Mouse (Mus musculus): ENCODE results near the gene Fbxo39. TPM values are rescaled to one million over a fixed set of nuclear protein-coding genes. Genes with fewer than 3 reads are reported as not detected.

Gene Fbxo39
- polyA plus RNA-seq (2016; fragmentation: Nextera tagmentation; extraction: Ambion mirVana): not detected in 2 replicates

DNA sequence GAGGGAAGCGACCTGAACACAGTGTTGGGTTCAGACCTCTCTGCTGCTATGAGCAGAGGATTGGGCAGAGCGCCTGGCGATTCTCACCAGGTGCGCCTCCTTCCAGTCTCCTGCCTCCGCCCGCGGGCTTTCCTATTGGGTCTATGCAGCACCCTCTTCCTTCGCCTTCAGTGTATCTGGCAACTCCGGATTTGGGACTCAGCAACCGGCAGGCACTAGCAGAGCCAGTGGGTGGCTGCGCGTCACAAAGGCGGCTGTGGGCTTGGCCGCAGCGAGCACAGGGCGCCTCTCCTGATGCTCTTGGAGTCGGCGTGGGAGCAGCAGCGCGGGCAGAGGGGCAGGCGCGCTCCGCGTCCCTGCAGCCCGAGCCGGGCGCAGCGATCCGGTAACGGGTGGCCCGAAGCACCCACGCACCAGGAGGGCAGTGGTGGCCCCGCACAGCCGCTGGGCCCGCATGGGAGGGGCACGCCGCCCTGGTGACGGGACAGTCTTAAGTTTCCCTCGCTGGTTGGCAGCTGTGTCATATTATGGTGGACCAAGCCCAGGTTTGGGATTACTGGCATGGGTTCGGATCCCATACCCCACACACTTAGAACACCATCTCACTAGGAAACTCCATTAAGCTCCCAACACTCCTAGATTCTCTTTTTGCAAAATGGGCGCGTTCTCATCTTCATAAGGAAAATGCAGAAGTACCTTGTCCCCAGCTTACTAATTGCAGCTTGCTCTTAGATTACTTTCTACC lies at the start of gene Fbxo39:
Gene Fbxo39 (plus strand): TSS at position 294 of the 745 bp plus-strand sequence.
- H3K36me3 ChIP-seq: no peaks in the 10 kb centered on the region
- peak within 1 kb of the TSS; percentile 54 for H3K4me2 ChIP-seq
- H3K9ac ChIP-seq (replicated peaks): no peak within 1 kb of the TSS
- peaks cover 6% of the 10 kb centered on the region for H3K4me1 ChIP-seq (replicated peaks)
- 9% methylated on average over 42 of the region's 42 CpGs for WGBS
- peak within 1 kb of the TSS; percentile 31 for H3K4me3 ChIP-seq (replicated peaks)
- no peak within 1 kb of the TSS for H3K27ac ChIP-seq
- H3K9me3 ChIP-seq: no peaks in the 10 kb centered on the region
- ATAC-seq (ENCODE audit: insufficient number of reproducible peaks, insufficient read depth, low FRiP score, low TSS enrichment, low read depth): no peak
- peaks cover 43% of the 10 kb centered on the region for H3K27me3 ChIP-seq

DNA sequence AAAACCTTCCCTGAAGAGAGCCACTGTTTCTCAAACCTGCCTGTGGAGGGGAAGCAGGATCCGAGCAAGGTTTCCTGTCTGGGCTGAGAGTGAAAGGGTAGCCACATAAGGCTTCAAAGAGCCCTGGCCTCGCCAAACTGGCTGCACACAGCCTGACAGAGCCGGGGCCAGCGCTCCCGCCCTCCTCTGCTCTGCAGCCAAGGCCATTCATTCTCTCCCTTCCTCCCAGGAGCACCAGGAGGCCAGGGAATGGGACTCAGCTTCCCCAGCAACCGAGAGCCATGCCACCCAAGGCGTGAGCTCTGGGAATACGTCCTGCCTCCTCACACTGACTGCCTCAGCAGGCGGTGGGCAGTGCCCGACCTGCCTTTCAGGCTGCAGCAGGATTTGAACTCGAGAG lies 48.8 kb upstream of the Fbxo39 start:
- peak overlapping the region; percentile 68 for H3K4me2 ChIP-seq
- peak overlapping the region; percentile 42; the same call in 1 of the 2 replicates for H3K4me3 ChIP-seq (replicated peaks)
- WGBS: 5% methylated on average over 11 of the region's 11 CpGs

DNA sequence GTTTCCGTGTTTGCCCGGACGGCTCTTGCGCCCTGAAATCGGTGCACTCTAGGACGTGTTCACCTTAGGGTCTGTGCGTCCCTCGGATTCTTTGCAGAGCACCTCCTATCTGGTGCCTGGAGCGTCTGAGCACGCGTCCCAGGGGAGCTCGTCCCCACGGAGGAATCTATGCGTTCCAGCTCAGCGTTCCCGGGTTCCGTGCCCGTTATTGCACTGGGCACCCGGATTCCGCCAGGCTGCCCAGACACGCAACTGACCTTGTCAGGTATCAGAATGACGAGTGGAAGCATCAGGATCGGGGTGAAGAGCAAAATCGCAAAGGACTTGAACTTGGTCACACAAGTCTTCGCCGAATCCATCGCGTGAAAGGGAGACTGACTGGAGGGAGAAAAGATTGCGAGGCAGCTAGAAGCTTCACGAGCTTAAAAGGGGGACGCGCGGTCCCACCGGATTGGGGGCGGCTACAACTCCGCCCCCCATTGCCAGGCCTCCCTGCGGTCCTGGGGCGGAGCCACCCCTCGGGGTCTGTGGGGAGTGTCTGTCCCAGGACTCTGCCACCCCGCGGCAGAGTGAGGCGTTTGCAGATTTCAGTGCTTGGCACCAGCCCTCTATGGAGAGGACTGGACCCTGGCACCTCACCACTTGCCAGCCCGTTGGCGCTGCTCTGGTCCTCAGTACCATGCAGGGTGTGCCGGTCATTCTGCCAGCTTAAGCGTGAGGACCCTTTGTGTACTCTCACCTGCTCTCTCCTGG lies 47.9 kb upstream of the Fbxo39 start:
- Histone ChIP-seq H3K4me2 (peak overlapping the region; percentile 68), H3K27ac (no peak overlapping the region), H3K4me1 (replicated peaks) (peaks cover 13% of the 10 kb centered on the region), H3K27me3 (peaks cover 61% of the 10 kb centered on the region), H3K9me3 (no peaks in the 10 kb centered on the region), H3K9ac (replicated peaks) (peak overlapping the region; percentile 54), H3K36me3 (no peaks in the 10 kb centered on the region), H3K4me3 (replicated peaks) (peak overlapping the region; percentile 42)
- ATAC-seq (ENCODE audit: insufficient number of reproducible peaks, insufficient read depth, low FRiP score, low TSS enrichment, low read depth): peak; percentile 75
- 1% methylated on average over 46 of the region's 46 CpGs for WGBS

More for the DNA sequence above, 48.8 kb upstream of the Fbxo39 start:
- H3K9me3 ChIP-seq: no peaks in the 10 kb centered on the region
- H3K27me3 ChIP-seq: peaks cover 61% of the 10 kb centered on the region
- H3K36me3 ChIP-seq: no peaks in the 10 kb centered on the region
- no peak overlapping the region for H3K27ac ChIP-seq
- no peak overlapping the region for H3K9ac ChIP-seq (replicated peaks)
- no peak for ATAC-seq (ENCODE audit: insufficient number of reproducible peaks, insufficient read depth, low FRiP score, low TSS enrichment, low read depth)
- peaks cover 13% of the 10 kb centered on the region for H3K4me1 ChIP-seq (replicated peaks)

DNA sequence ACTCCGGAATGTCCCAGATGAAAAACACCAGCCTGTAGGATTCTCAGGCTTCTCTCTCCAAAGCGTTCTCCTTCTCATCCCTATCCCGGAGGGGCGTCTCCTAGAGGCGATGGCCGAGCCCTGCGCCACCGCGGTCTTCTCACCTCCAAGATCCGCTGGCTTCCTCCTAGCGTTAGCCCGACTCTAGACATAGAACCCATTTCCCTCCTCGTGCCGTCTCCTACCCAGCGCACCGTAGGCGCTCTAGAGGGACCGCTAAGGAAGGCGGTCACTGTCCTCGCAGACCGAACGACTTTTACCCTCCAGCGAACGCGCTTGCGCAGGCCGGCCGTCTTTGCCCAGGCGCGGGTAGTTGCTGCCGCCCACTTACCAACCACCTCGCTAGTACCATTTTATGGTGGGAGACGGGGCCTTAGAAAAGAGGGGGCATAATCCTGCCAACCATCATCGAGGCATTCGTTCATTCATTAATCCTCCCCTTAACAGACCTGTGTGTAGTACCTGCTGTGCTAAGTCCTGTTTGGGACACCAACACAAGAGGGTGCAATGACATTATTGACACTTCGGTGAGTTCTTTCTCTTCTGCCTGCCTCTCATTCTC lies 47.2 kb upstream of the Fbxo39 start, which contains the start of gene Slc13a5:
Gene Slc13a5 (minus strand): TSS at position 263 of the 601 bp plus-strand sequence.
- Histone ChIP-seq H3K9ac (replicated peaks) (peak within 1 kb of the TSS; percentile 54), H3K27me3 (peaks cover 61% of the 10 kb centered on the region)

DNA sequence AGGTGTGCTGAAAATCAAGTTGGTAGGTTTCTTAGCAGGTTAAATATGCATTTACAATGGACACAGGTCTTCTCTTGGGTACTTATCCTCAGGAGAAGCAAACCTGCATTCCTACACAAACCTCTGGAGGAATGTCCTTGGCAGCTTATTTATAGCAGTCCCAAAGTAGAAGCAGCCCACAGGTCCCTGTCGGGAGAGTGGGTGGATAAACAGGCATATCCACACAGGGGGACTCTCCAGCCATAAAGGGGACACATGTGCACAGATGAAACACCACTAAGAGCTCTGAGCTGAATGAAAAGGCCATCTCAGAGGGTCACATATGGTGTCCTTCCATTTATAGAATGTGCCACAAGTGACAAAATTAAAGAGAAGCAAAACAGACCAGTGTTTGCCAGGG lies 42.5 kb upstream of the Fbxo39 start:
- Histone ChIP-seq H3K9ac (replicated peaks) (no peak overlapping the region), H3K4me1 (replicated peaks) (peaks cover 5% of the 10 kb centered on the region), H3K27ac (no peak overlapping the region), H3K36me3 (no peaks in the 10 kb centered on the region), H3K4me2 (no peak overlapping the region), H3K4me3 (replicated peaks) (no peak overlapping the region), H3K9me3 (no peaks in the 10 kb centered on the region), H3K27me3 (peaks cover 23% of the 10 kb centered on the region)
- ATAC-seq (ENCODE audit: insufficient number of reproducible peaks, insufficient read depth, low FRiP score, low TSS enrichment, low read depth): no peak
- 61% methylated on average over 1 of the region's 1 CpGs for WGBS

More for the DNA sequence above, 47.2 kb upstream of the Fbxo39 start, which contains the start of gene Slc13a5:
- H3K4me3 ChIP-seq (replicated peaks): peak within 1 kb of the TSS; percentile 42
- H3K4me1 ChIP-seq (replicated peaks): peaks cover 13% of the 10 kb centered on the region
- no peak within 1 kb of the TSS for H3K27ac ChIP-seq
- H3K9me3 ChIP-seq: no peaks in the 10 kb centered on the region
- ATAC-seq (ENCODE audit: insufficient number of reproducible peaks, insufficient read depth, low FRiP score, low TSS enrichment, low read depth): no peak
- no peaks in the 10 kb centered on the region for H3K36me3 ChIP-seq
- peak within 1 kb of the TSS; percentile 68 for H3K4me2 ChIP-seq
- 4% methylated on average over 36 of the region's 36 CpGs for WGBS

DNA sequence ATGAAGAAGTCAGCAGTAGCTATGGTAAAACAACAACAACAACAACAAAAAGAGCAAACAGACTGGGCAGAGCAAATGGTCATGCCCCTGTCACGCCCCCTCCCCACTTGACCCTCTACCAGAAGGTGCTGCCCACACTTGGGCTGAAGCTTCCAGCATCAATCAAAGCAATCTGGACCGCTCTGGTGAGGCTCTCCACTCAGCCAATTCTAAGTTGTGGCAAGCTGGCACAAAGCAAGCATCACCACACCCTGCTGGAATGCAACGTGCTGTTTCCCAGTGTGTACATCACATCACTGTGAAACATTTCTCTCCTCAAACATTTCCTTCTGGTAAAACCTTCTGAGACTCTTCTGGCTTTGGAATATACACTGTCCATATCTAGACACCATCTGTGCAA lies 40.9 kb upstream of the Fbxo39 start:
- Histone ChIP-seq H3K27me3 (peaks cover 9% of the 10 kb centered on the region), H3K9ac (replicated peaks) (no peak overlapping the region), H3K4me1 (replicated peaks) (no peaks in the 10 kb centered on the region), H3K4me3 (replicated peaks) (no peak overlapping the region), H3K4me2 (no peak overlapping the region), H3K27ac (no peak overlapping the region), H3K36me3 (no peaks in the 10 kb centered on the region), H3K9me3 (no peaks in the 10 kb centered on the region)
- ATAC-seq (ENCODE audit: insufficient number of reproducible peaks, insufficient read depth, low FRiP score, low TSS enrichment, low read depth): no peak
- 63% methylated on average over 3 of the region's 3 CpGs for WGBS

DNA sequence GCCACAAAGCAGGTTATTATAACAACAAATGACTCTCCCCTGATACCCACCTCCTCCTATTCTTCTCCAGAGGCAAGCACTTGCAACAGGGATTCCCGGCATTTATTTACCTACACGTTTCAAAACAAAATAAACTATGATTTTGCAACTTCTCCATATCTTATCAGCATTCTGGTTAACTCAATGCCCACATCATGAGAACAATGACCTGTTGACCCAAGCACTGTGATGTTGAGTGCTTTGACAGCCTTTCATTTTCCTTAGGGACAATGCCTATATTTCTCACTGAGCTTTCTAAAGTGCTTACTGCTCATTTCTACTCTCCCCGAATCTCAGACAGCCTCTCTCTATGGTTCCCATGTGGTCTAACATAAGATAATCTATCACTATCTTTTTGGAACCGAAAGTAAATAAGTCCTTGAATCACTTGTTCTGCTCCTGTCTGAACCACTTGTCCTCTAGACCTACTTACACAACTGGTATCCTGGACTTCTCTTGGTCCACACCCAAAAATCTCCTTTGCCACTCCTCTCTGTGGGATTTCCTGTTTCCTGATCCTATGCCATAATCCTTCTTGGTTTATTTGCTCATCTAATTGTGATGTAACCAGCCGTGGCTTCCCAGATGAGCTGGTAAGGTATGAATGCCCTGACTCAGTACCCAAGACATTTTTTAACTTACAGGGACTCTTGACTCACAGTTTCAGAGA lies 32.9 kb upstream of the Fbxo39 start:
- WGBS: 79% methylated on average over 5 of the region's 5 CpGs
- H3K4me3 ChIP-seq (replicated peaks): no peak overlapping the region
- no peaks in the 10 kb centered on the region; the same call in 1 of the 2 replicates for H3K27me3 ChIP-seq
- H3K9me3 ChIP-seq: no peaks in the 10 kb centered on the region
- no peaks in the 10 kb centered on the region for H3K4me1 ChIP-seq (replicated peaks)
- H3K36me3 ChIP-seq: no peaks in the 10 kb centered on the region
- H3K9ac ChIP-seq (replicated peaks): no peak overlapping the region
- no peak for ATAC-seq (ENCODE audit: insufficient number of reproducible peaks, insufficient read depth, low FRiP score, low TSS enrichment, low read depth)
- H3K27ac ChIP-seq: no peak overlapping the region
- no peak overlapping the region for H3K4me2 ChIP-seq

DNA sequence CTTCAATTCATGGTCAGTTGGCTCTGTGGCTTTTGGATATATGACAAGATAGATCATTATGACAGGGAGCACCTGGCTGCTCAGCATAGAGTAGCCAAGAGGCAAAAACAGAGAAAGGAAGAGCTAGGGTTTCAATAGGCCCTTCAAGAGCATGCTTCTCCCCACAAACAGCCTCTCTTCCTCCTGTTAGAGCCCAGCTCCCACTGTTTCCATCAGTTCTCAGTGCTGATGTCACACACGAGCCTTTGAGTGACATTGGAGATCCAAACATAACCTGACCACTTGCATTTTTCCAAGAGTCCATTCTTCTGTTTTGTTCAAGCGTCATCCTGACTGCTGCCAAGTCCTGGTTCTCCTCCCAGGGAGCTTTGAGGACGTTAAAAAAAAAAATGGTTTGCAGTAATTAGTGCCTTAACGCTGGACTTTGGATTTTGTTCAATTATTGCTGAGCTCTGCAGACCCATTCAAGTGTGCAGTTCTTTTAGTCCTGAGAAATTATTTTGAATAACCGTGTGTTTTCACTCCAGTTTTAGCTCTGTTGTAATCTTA lies 32.3 kb upstream of the Fbxo39 start:
- Histone ChIP-seq H3K4me3 (replicated peaks) (no peak overlapping the region), H3K4me2 (no peak overlapping the region), H3K9ac (replicated peaks) (no peak overlapping the region), H3K4me1 (replicated peaks) (no peaks in the 10 kb centered on the region), H3K9me3 (no peaks in the 10 kb centered on the region), H3K27ac (no peak overlapping the region), H3K36me3 (no peaks in the 10 kb centered on the region), H3K27me3 (no peaks in the 10 kb centered on the region; the same call in 1 of the 2 replicates)
- ATAC-seq (ENCODE audit: insufficient number of reproducible peaks, insufficient read depth, low FRiP score, low TSS enrichment, low read depth): no peak
- 72% methylated on average over 5 of the region's 5 CpGs for WGBS

DNA sequence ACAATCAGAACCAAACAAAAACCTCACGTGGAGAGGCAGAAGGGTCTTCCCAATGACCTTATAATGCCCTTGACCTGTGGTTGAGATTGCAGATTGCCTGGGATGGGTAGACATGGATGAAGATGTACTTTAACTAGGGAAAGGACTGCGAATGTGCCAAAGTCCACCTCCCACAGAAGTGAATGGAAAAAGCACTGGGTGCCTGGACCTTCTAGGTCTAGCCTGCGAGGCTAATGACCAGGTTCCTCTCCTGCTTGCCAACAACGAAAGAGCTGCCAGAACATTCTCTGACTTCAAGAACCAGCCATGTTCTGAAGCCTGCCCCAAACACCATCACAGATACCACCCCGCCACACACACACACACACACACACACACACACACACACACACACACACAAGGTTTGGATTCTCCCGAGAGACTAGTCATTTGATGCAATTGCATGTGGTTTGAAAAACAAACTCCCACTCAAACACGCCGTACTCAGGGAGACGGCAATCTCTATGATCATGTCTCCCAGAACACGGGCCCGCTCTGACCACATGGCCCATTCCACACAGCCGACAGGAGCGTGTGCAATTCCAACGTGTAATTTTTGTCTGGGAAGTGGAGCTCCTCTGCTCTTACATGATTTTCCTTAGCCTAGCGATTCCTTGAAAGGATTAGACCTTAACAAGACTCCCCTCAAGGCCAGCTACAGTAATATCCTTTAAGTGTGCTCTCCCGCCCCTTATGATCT lies 30.6 kb upstream of the Fbxo39 start:
- WGBS: 88% methylated on average over 15 of the region's 16 CpGs
- Histone ChIP-seq H3K4me2 (no peak overlapping the region), H3K36me3 (no peaks in the 10 kb centered on the region), H3K9ac (replicated peaks) (no peak overlapping the region), H3K27ac (no peak overlapping the region), H3K27me3 (no peaks in the 10 kb centered on the region; the same call in 1 of the 2 replicates), H3K4me3 (replicated peaks) (no peak overlapping the region), H3K4me1 (replicated peaks) (no peaks in the 10 kb centered on the region), H3K9me3 (no peaks in the 10 kb centered on the region)
- ATAC-seq (ENCODE audit: insufficient number of reproducible peaks, insufficient read depth, low FRiP score, low TSS enrichment, low read depth): no peak

DNA sequence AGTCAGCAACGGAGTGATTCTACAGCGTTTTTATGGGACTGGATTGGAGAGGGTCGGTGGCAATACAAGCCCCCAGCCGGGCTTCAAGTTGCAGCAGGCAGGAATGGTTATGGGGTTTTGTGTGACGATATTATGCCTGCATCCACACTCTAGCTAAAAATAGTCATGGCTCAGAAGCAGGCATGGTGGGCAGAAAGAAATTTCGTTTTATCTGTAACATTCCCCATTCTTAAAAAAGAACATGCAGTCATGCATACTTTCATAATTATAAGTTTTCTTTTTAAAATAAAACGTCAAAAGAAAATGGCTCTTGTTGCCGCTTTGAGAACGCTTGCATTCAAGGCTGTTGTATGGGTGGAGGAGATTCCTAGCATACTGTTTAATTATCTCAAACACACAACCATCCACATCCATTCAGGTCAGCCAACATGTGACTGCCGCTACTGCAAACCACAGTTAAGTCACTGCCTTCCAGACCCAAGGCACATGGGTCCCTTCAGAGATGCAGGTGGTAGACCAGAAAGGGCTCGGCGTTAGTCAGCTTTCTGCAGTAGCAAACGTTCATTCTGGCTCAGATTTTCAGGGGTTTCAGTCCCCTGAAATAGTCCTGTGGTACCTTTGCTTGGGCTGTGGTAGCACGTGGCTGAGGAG lies 29.6 kb upstream of the Fbxo39 start:
- Histone ChIP-seq H3K27me3 (no peaks in the 10 kb centered on the region; the same call in 1 of the 2 replicates), H3K4me2 (no peak overlapping the region), H3K4me1 (replicated peaks) (no peaks in the 10 kb centered on the region), H3K36me3 (no peaks in the 10 kb centered on the region), H3K27ac (no peak overlapping the region), H3K4me3 (replicated peaks) (no peak overlapping the region), H3K9me3 (no peaks in the 10 kb centered on the region), H3K9ac (replicated peaks) (no peak overlapping the region)
- ATAC-seq (ENCODE audit: insufficient number of reproducible peaks, insufficient read depth, low FRiP score, low TSS enrichment, low read depth): no peak
- WGBS: 72% methylated on average over 14 of the region's 14 CpGs
